Mouse (Mus musculus) MEL (cell line): ENCODE data around the gene Rps25.

ENCODE experiments used
- CTCF ChIP-seq, 3 experiments: IDR thresholded peaks in 2 of 3; conservative IDR thresholded peaks in 1 of 3; 2 replicates each; pipeline ENCODE4 v1.5.1; 2011 to 2012; ENCODE audit warnings: low read length in 3 of 3, low read depth in 2 of 3, mild to moderate bottlenecking in 2 of 3, improper control_type of control experiment in 1 of 3, inconsistent platforms in 1 of 3, mixed read lengths in 1 of 3, moderate library complexity in 1 of 3; ENCODE audit not compliant: control insufficient read depth in 1 of 3, insufficient read depth in 1 of 3, poor library complexity in 1 of 3, severe bottlenecking in 1 of 3
- ELF1 ChIP-seq: IDR thresholded peaks from 2 replicates; pipeline ENCODE4 v1.6.1; 2014; ENCODE audit warnings: low read depth, mild to moderate bottlenecking, inconsistent platforms, low read length, improper control_type of control experiment, moderate library complexity
- EP300 ChIP-seq, 2 experiments: IDR thresholded peaks; 2 replicates each; pipeline ENCODE4 v1.6.1; 2011; ENCODE audit warnings: improper control_type of control experiment in 2 of 2, low read length in 2 of 2, low read depth in 1 of 2, mild to moderate bottlenecking in 1 of 2
- GATA1 ChIP-seq: IDR thresholded peaks from 2 replicates; pipeline ENCODE4 v1.6.1; 2011; ENCODE audit warnings: low read depth, low read length, improper control_type of control experiment
- MAZ ChIP-seq: IDR thresholded peaks from 2 replicates; pipeline ENCODE4 v1.6.1; 2012; ENCODE audit warnings: low read depth, mild to moderate bottlenecking, inconsistent platforms, low read length, improper control_type of control experiment
- MXI1 ChIP-seq: IDR thresholded peaks from 2 replicates; pipeline ENCODE4 v1.6.1; 2011; ENCODE audit warnings: mild to moderate bottlenecking, low read depth, low read length, improper control_type of control experiment
- NELFE ChIP-seq: IDR thresholded peaks from 2 replicates; pipeline ENCODE4 v1.6.1; 2011; ENCODE audit warnings: low read depth, low read length, improper control_type of control experiment
- NRF1 ChIP-seq: IDR thresholded peaks from 2 replicates; pipeline ENCODE4 v1.6.1; 2014; ENCODE audit warnings: low read depth, mild to moderate bottlenecking, inconsistent platforms, low read length, improper control_type of control experiment, moderate library complexity; ENCODE audit not compliant: poor library complexity, insufficient read depth, severe bottlenecking
- POLR2A ChIP-seq, 2 experiments: IDR thresholded peaks; 2 replicates each; pipeline ENCODE4 v1.6.1; 2011 to 2012; ENCODE audit warnings: low read length in 2 of 2, mild to moderate bottlenecking in 2 of 2, control low read depth in 1 of 2, improper control_type of control experiment in 1 of 2, low read depth in 1 of 2, moderate library complexity in 1 of 2; ENCODE audit not compliant: control insufficient read depth in 1 of 2, insufficient read depth in 1 of 2, poor library complexity in 1 of 2
- RAD21 ChIP-seq: IDR thresholded peaks from 2 replicates; pipeline ENCODE4 v1.6.1; 2011; ENCODE audit warnings: mild to moderate bottlenecking, low read depth, low read length, improper control_type of control experiment
- RCOR1 ChIP-seq: IDR thresholded peaks from 2 replicates; pipeline ENCODE4 v1.6.1; 2012; ENCODE audit warnings: low read depth, mild to moderate bottlenecking, inconsistent platforms, low read length, improper control_type of control experiment
- SMC3 ChIP-seq: IDR thresholded peaks from 2 replicates; pipeline ENCODE4 v1.6.1; 2011; ENCODE audit warnings: low read depth, low read length, improper control_type of control experiment
- ZMIZ1 ChIP-seq: IDR thresholded peaks from 2 replicates; pipeline ENCODE4 v1.6.1; 2012; ENCODE audit warnings: low read depth, mild to moderate bottlenecking, inconsistent platforms, low read length, improper control_type of control experiment, moderate library complexity

- TF ChIP-seq CTCF (IDR thresholded peaks at IDR 0.05 in 2 of 3, conservative IDR thresholded peaks at IDR 0.05 in 1 of 3; ENCODE audit: control insufficient read depth in 1 of 3, insufficient read depth in 1 of 3, low read depth in 2 of 3, low read length in 3 of 3, poor library complexity in 1 of 3, severe bottlenecking in 1 of 3) (no peak), SMC3 (no peak), MXI1 (no peak; the same call in 1 of the 2 replicates), ELF1 (no peak), ZMIZ1 (no peak), MAZ (no peak), GATA1 (peak; percentile 76), POLR2A (IDR thresholded peaks at IDR 0.05; ENCODE audit: control insufficient read depth in 1 of 2, insufficient read depth in 1 of 2, low read depth in 1 of 2, low read length in 2 of 2, poor library complexity in 1 of 2) (no peak), EP300 (IDR thresholded peaks at IDR 0.05; ENCODE audit: low read depth in 1 of 2, low read length in 2 of 2) (peak; percentile 33 to 60; a peak in 3 of 4 replicates), NELFE (no peak), NRF1 (no peak), RAD21 (no peak), RCOR1 (peak; percentile 58; the same call in 1 of the 2 replicates)
These were observed 28.7 kb upstream of the Rps25 start for GRCm38 (mm10) chr9:44378153-44378730.
